Mouse (Mus musculus): ENCODE measurements around the gene B3gnt4.
"Not testable (repeated sequence)": the region's sequence is repeated elsewhere in the genome, so short reads cannot be mapped to it uniquely, and the experiment has no call there.

The B3gnt4 gene

DNA sequence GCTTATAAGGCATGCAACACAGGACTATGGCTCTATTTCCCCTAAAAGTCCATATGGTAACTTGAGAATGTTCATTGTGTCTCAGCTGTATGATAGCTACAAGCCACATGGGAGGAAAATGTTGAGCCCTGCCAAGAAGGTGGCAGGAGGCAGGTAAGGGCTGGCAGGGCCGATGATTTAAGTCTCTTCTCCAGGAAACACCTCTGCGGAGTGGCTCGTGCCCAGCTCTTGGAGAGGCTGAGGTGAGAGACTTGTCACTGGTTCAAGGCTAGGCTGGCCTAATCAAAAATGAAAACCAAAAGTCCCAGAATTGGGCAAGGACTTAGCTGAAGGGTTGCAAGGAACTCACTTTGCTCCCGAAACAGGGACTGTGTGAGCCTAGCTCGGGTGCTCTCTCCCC, at the start of gene B3gnt4:
Gene B3gnt4, plus strand, starts transcription at position 301 of the 400 bp plus-strand sequence.
- DNase-seq (ENCODE audit: low spot score in 2 of 2) = no peak

DNA sequence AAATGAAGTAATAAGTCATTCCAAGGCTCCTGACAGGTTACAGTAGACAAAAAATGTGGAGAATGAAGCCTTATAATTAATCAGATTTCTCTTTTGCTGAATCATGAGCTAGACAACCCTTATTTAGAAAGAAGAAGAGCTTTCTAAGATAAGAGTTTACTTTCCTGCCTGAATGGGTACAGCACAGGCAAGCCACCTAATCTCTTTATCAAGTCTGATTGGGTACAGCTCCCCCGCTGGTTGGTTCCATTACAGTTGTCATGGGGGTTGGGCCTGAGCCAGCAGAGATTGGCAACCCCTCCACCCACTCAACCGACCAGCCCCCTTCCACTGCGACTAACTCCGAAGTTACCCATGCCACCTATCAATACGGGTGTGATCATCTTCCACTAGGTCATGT, 48.8 kb upstream of the B3gnt4 start:
- DNase-seq (ENCODE audit: low spot score in 2 of 2) = no peak

DNA sequence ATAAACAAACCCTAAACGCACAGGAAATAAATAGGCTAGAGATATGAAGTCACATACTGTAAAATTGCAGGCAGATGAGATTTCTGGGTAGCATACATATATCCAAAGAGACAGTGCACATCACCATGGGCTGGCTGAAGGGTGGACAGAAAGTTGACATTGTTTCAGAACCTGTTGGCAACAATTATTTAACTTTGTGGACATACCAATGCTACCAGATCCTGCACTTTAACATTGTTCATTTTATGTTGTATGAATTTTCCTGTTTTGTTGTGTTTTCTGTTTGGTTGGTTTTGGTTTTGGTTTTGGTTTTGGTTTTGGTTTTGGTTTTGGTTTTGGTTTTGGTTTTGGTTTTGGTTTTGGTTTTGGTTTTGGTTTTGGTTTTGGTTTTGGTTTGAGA, 45.6 kb upstream of the B3gnt4 start:
- DNase-seq (ENCODE audit: low spot score in 2 of 2) = no peak

DNA sequence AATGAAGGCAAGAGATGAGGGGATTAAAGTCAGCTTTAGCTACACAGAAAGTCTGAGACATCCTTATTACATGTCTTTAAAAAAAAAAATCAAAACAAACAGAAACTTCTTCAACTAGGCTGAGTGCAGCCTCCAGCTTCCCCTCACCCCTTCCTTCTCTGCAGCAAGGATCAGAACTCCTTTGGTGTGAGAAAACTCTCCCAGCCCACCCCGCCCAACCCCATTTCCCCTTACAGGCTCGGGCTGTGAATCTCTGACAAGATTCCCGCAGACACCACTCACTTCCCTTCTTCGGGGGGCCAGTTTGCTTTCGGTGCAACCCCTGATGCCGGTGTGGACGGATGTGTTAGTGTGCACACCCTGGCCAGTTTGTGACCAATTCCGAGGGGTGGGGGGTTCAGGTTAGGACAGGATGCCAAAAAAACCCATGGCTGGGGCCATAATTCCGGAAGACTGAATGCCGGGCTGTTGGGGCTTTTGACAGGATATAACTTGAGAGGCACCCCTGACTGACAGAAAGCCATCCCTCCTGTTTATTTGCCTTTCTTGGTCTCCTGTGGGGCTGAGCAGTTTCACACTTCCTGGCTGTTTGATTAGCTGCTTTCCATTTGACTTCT, 39.4 kb upstream of the B3gnt4 start:
- DNase-seq (ENCODE audit: low spot score in 2 of 2) = peak in 1 of 2 experiments; percentile 11

DNA sequence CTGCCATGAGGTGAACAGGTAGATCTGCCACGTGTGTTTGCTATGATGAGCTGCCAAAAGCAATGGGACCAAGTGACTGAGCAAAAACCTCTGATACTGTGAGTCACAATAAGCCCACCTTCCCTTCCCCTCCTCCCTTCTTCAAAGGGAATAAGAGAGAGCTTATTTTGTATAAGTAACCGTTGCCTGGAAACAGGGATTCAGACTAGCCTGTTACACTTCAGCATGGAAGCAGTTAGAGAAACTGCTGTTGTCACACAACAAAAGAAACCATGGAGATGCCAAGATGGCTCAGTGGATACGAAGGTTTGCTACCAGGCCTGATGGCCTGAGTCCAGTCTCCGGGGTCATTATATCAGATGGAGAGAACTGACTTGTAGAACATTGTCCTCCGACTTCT, 36.4 kb upstream of the B3gnt4 start:
- no peak for DNase-seq (ENCODE audit: low spot score in 2 of 2)

DNA sequence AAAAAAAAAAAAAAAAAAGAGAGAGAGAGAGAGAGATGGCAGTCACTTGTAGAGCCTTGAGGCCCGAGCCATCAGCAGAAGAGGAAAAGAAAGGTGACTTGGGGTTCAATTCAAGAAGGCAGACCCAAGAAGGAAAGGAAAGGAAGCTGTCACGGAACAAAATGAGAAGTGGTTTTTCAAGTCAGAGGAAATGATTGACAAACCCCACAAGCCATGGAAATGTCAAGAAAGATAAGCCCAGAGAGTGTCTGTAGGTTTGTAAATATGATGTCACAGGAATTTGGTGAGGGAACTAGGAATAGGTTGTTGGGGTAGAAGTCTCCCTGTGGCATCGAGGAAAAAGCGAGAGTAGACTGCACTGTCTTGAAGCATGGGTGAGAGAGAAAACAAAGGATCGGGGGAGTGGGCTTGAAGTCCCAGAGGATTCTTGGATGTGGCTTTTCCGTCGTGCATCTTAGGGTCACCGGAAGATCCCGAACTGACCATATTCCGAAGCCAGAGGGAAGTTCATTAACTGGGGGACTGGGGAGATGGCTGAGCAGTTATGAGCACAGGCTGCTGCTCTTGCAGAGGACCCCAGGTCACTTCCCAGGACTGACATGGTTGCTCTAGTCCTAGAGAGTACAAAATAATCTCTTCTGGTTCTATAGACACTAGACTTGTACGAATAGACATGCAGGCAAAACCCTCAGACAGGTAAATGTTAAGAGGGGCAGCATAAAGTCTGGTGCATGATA, 22.4 kb upstream of the B3gnt4 start:
- DNase-seq (ENCODE audit: low spot score in 2 of 2) = no peak

DNA sequence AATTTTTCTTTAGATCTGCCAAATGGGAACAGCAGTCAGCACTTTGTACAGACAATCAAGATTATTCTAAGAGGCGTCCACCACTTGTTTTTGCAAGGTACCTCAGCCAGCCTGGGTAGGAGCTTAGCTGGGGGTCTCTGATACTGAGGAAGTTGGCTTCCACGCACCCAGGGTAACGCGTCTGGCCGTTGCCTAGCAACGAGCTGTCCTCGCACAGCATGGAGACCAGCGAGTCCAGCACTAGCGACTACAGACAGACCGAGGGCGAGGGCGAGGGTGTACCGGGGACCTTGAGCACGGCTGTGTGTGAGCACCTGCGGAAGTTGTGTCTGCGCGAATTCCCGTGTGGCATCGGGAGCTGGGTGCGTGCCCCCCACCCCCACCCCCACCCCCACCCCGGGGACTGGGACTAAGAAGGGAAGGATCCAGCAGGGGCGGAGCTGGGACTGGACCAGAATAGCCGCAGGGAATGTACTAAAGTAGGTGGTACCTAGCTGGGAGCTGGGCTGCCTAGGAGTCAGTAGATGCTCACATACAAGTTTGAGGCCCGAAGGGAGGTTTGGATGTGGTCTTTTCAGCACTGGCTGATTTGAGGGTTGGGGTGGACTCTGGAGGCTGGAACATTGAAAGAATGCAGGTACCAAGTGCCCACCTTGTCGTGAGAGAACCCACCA, 21.0 kb upstream of the B3gnt4 start, which contains the start of the genes Lrrc43 and Il31:
Gene Lrrc43, plus strand, starts transcription at position 194 of the 674 bp plus-strand sequence.
Gene Il31, minus strand, starts transcription at position 378 of the 674 bp plus-strand sequence.
- no peak for DNase-seq (ENCODE audit: low spot score in 2 of 2)

DNA sequence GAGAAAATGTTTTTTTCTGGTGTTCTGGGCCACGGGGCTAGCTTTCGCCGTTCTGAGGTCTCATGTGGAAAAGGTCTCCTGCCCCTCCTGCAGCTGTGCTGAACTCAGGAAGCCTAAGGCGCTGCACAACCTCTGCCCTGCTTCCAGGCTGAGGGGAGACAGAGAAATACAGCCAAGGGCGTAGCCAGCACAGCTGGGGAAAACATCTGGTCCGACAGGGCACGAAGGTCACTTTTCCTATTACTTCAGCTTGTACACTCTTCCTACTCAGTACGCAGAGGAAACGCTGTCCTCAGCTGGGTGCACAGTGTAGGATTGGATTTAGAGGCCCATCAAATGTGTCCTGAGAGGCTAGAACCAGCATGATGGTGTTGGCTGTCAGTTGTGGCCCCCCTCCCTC, 20.3 kb upstream of the B3gnt4 start:
- DNase-seq (ENCODE audit: low spot score in 2 of 2) = no peak

DNA sequence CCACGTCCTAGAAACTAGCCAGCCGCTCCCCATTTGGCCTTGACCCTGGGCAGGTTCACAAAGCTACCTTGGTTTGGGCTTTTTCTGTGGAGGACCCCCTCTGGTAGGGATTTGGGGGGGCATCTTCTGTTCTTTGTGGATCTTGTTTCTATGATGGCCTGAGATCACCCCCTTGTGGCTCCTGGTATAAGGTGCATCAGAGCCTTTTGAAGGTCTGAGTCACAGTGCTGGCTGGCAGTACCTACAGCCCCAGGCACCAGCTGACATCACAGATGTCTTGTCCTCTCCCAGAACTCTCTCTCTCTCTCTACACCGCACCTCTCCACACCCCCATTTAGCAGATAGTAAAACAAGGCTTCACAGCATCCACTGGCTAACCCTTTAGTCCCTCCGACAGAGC, 10.5 kb upstream of the B3gnt4 start:
- DNase-seq (ENCODE audit: low spot score in 2 of 2) = peak; percentile 18 to 21

DNA sequence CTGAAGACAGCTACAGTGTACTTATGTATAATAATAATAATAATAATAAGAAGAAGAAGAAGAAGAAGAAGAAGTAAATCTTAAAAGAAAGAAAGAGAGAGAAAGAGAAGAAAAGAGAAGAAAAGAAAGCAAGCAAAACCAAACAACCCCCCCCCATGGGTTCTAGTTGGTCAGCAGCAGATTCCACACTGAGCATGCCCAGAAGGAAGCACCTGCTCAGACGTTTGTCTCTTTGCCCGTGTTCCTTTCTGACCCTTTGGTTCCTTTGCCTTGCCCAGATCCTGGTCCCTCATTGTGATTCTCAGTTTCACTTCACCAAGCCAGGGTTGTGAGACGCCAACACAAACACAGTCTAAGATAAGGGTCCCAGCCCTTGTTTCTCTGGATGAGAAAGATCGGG, 8.3 kb upstream of the B3gnt4 start:
- DNase-seq (ENCODE audit: low spot score in 2 of 2) = no peak

DNA sequence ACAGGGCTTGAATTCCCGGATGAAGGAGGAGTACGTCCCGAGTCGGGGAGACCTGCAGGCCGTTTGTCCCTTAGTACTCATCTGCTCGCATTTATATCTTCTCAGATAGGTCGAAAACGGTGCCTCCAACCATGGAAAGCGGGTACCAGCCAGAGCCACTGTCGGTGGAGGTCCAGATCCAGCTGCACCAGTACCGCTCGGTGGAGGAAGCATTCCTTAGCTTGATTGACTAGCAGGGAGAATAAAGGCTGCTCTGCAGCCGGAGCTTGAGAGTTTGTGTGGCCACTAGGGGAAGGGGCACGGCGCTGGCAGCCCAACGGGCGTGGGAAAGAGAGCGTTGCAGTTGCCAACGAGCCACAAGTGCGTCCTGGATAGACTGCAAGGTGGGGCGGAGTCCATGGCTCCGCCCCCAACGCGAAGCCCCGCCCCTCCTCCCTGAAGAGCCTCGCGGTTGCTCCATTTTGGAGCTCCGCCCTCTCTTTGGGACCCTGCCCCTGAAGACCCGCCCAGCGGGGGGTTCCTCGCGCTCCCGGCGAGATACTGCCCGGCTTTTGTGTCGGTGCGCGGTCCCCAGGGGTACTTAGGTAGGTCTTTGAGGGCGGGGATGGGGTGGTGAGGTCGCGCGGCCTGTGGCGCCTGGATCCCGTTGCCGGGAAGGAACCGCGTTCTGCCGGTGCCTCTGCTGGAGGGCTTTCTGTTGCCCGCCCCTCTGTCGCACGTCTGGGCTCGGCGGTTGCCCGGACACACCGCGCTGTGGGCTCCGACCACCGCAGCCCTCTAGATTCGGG, 2.1 kb upstream of the B3gnt4 start:
- DNase-seq (ENCODE audit: low spot score in 2 of 2) = peak; percentile 62 to 64

DNA sequence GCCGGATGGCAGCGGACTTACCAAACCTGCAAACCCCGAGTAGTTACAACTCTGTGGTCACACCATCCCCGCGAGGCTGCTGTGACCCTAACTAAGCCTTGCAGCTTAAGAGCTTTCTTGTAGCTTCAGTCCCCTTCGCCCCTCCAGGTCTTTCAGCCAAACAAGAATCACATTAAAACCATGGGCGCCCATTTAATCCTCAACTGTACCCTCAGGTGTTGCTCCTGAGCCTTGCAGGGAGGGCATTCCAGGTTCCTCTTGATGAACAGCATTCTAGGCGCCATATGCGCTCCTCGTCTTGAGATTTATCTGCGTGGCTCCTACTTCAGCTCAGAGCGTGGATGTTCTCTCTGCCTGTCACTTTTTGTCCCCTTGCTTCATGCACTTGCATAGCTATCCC, 1.3 kb upstream of the B3gnt4 start:
- DNase-seq (ENCODE audit: low spot score in 2 of 2) = no peak

DNA sequence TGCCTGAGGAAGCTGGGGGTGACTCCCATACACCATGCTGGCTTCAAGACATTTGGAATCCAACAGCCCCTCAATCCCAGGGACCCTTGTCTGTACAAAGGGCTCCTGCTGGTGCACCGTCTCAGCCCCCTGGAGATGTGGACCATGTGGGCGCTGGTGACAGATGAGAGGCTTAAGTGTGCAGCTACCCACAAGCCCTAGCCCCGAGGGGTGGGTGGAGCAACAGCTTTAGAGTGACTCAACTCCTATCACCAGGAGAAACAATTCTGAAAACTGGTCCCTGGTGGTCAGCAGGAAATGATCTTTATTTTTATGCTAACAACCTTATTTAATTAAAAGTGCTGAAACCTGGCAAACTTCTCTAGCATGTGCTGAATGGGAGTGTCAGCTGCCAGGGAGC, 1.2 kb downstream of the B3gnt4 start:
- DNase-seq (ENCODE audit: low spot score in 2 of 2) = not testable (repeated sequence)

DNA sequence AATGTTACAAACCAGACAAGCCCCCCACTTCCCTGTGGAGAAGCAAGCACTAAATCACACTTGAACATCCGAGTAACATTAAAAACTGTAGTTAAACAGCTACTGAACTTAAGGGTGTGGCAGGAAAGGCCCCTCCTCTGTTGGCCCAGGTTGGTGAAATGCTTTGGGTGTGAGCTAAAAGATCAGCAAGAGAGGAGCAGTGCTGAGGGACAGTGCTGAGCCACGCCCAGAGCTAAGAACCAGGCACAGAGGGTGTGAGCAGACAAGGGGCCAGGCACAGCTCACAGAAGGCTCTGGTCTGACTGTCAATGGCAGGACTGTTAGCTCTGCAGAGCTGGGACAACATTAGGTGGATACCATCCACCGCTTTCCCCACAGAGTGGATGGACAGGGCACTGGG, 1.8 kb downstream of the B3gnt4 start:
- DNase-seq (ENCODE audit: low spot score in 2 of 2) = no peak

DNA sequence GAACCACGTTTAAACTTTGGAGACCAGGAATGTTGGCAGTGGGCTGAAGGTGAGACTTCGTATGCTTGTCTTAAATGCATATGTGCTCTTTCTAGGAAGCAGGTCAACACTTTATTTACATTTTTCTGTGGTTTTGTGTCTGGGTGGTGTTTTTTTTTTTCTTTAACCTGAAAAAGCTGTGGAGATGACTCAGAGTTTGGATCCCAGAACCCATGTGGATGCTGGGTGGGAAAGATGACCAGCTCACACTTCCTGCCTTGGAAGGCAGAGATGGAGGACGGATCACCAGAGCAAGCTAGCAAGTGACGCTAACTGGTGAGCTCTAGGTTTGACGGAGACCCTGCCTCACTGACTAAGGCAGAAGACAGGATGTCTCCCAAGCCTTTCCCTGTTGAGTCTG, 4.6 kb downstream of the B3gnt4 start:
- DNase-seq (ENCODE audit: low spot score in 2 of 2) = no peak

DNA sequence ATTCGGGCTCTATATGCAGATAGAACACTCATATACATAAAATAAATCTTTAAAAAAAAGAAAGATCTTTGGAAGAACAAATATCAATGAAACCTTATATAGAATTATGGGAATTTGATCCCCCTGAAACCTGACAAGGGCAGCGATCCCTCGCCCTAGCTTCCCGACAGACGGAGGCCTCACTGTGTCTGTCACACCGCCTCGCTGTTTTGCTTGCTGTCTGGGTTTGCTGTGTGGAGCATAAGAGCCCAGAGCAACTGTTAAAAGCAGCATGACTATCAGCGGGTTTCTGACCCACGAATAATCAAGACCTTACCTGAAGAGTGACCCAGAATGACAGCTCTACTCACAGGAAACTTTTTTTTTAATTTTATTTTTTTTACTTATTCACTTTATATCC, 10.4 kb downstream of the B3gnt4 start:
- DNase-seq (ENCODE audit: low spot score in 2 of 2) = no peak

DNA sequence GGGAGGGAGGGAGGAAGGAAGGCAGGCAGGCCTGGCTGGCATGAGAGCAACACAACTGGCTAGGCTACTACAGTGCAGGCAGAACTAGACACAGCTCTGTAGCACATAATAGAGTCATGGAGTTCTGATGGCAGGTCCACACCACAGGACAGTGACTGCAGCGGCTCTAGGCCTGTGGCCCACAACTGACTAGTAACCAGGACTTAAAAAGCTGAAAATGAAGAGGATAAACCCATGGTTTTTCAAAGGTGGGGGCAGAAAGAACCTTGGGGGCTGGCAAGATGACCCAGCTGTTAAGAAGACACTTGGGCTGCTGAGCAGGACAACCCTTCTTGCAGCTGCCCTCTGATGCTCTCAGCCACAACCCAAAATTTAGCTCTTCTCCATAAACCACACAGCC, 11.4 kb downstream of the B3gnt4 start:
- no peak for DNase-seq (ENCODE audit: low spot score in 2 of 2)

DNA sequence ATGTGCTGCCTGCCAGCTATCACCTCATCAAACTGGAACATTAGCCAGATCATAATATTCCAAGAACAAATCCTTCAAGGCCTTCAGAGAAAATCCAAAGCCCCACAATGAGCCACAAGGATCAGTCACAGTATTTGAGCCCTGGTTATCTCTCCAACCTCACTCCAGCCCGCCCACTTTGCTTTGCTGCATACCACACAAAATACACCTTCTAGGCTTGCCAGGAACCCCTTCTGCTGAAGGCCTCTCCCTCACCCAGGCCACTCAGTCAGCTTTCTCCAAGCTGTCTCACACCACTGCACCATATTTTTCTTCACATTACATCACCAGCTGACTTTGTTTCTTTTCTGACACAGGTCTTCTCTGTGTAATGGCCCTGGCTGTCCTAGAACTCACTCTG, 11.9 kb downstream of the B3gnt4 start:
- DNase-seq (ENCODE audit: low spot score in 2 of 2) = no peak

DNA sequence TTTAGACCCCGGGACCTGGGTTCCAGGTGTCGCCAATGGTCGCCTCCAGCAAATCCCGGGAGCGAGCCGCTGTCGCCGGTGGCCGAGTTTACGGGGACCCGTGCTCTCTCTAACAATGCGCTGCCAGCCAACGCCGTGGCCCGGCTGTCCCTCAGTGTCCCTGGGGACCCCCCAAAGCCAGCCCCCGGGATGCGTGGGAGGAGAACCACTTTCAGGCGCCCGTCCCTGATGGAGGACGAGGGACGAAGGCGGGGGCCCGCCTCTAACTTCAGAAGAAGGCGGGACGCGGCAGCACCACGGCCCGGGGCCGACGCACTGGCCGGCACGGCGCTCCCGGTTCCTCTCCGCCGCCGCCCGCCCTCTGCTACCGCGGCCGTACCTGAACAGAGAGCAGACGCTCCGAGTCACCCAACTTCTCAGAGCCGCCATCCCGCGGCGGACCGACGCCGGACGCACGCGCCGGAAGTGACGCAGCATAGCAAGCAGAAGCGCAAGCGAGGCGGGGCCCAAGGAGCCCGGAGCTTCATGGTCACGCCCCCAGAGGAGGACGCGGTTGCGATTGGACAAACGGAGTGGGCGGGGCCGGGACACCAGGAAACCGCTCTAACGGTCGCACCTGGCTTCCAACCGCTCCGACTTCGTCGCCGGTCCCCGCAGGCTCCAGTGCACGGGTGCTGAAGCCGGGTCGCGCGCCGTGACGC, 13.6 kb downstream of the B3gnt4 start, which contains the start of gene Diablo:
Gene Diablo, minus strand, starts transcription at position 485 of the 701 bp plus-strand sequence.
- peak; percentile 98 to 99 for DNase-seq (ENCODE audit: low spot score in 2 of 2)

DNA sequence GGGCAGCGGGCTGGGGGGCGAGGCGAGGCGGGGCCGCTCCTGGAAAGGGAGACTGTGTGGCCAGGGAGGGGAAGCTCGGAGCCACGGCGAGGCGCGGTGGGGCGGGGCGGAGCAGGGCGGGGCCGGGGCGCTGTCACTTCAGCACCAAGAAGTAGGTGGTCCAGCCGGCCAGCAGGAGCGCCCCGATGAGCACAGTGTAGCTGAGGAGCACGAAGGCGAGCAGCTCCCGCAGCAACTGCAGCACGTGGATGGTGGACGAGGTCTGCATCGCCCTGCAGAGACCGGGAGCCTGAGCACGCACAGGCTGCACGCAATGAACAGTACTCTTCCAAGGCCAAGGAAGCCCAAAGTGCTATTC, 14.1 kb downstream of the B3gnt4 start:
- DNase-seq (ENCODE audit: low spot score in 2 of 2) = no peak

DNA sequence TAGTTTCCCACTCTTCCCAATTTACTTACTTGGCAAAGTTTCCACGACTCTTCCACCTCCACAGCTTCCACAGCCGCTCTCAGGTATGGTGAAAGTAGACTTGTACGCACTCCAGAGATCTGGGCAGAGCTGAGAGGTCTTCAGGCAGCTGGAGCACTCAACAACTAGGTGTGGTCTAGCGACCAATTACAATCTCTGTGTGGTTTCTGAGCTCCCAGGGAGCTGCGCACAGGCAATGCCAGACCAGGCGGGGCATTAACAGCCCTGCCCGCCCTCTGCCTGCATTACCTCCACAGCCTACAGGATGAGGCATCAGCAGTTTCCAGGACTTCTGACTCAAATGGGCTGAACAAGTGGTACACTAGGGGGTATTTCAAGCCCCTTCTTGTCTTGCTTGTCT, 15.0 kb downstream of the B3gnt4 start, which contains the start of gene Gm49027:
Gene Gm49027, minus strand, starts transcription at position 208 of the 400 bp plus-strand sequence.
- DNase-seq (ENCODE audit: low spot score in 2 of 2) = no peak

All from spleen, postnatal 36 days (tissue).